Mouse (Mus musculus) layer of hippocampus, adult 11-12 months (tissue): ENCODE data around the gene Mia2.
A peak's percentile ranks its signal among the peaks of the same experiment; 100 is the strongest.

Experiments
- DNase-seq: peaks from one replicate; pipeline ENCODE4 v3.0.0; 2022; ENCODE audit warnings: low spot score

Mia2 gene

GRCm38 (mm10) chr12:59164522-59164921, 68.9 kb downstream of the Mia2 start:
- DNase-seq, result no peak

GRCm38 (mm10) chr12:59166557-59166956, 71.0 kb downstream of the Mia2 start:
- DNase-seq, result no peak

DNA sequence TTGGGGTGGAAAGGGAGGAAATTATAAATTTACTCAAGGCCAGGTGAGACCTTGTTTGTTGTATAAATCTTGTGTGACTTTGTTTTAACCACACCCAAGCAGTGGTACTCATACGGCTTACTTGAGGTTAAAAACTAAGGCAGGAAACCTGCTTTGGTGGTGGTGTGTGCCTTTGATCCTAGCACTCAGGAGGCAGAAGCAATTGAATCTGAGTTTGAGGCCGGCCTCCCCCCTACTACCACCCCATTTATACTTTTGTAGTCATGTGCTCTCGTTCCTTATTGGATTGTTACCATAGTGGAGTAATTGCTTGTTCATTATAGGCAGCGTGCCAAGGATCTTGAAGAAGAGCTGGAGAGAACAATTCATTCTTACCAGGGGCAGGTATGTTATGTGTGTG, 74.3 kb downstream of the Mia2 start:
- no peak for DNase-seq

- peak; percentile 16 for DNase-seq
These were observed 82.2 kb downstream of the Mia2 start for GRCm38 (mm10) chr12:59177814-59178213.

DNA sequence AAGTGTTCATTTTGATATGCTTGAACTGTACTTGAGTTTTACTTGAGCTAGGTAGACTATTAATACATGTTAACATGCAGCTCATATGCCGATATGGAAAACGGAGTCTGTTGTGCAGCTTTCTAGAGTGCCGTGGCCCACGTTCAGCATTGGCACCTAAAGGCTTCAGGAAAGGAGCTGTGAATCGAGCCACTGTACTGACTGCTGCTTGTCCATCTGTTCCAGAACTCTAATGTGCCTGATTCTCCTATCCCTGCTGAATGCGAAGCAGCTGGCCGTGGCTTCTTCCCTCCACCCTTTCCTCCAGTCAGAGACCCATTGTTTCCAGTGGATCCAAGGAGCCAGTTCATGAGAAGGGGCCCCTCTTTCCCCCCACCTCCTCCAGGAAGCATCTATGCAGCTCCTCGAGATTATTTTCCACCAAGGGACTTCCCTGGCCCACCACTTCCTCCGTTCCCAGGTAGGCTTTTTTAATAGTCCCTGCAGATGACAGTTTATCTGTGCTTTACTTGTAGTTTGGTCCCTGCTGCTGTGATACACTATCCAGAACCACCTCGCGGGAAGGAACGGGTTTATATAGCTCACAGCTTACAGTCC, 92.6 kb downstream of the Mia2 start:
- peak; percentile 19 for DNase-seq

DNA sequence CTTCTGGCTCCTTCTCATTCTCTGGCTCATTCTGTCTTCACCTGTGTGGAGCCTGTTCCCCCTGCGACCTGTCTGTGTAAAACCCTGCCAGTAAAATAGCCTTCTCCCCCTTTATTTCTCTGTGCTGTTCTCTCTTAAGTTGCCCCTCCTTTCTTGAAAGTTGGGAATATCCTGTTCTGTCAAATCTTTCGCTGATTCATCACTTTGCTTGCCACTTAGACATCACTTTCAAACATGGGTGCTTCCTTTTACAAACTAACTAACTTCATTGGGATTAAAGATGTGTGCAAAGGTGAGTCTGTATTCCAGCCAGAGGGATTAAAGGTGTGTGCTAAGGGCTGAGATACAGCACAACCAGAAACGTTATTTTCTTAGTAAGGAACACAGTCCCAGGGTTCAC, 98.0 kb downstream of the Mia2 start:
- DNase-seq, result no peak

DNA sequence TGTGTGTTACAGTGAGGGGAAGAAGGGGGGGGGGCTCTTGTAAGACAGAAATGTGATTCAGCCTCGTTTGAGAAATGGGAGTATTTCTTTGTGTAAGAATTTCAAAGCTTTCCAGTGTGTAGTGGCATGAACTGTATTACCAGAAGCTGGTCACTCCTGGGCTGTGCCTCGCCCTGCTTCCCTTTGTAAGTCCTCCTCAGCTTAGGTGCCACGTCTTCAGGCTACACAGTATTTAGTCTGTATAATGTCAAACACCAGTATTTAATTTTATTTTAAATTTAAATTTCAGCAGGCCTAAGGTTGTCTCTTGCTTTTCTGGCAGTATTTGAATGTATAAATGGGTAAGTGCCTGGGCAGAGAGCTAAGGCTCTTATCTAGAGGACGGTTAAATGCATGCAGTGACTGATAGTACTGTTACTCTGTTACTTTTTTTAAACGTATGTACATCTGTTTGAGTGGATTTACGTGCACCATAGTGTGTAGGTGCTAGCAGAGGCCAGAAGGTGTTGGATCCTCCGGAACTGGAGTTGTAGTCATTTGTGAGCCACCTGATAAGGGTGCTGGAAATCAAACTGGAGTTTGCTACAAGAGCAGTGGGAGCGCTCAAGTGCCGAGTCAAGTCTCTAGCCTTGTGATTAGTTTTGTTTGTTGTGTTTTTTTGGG, 98.9 kb downstream of the Mia2 start:
- DNase-seq, result no peak

GRCm38 (mm10) chr12:59195065-59195464, 99.5 kb downstream of the Mia2 start:
- no peak for DNase-seq

GRCm38 (mm10) chr12:59195941-59196340, 100.3 kb downstream of the Mia2 start:
- no peak for DNase-seq

- DNase-seq, result no peak
These were observed 103.2 kb downstream of the Mia2 start for GRCm38 (mm10) chr12:59198750-59199149.

- no peak for DNase-seq
These were observed 103.8 kb downstream of the Mia2 start for GRCm38 (mm10) chr12:59199361-59199760.

- no peak for DNase-seq
These were observed 110.0 kb downstream of the Mia2 start for GRCm38 (mm10) chr12:59205571-59205970.

DNA sequence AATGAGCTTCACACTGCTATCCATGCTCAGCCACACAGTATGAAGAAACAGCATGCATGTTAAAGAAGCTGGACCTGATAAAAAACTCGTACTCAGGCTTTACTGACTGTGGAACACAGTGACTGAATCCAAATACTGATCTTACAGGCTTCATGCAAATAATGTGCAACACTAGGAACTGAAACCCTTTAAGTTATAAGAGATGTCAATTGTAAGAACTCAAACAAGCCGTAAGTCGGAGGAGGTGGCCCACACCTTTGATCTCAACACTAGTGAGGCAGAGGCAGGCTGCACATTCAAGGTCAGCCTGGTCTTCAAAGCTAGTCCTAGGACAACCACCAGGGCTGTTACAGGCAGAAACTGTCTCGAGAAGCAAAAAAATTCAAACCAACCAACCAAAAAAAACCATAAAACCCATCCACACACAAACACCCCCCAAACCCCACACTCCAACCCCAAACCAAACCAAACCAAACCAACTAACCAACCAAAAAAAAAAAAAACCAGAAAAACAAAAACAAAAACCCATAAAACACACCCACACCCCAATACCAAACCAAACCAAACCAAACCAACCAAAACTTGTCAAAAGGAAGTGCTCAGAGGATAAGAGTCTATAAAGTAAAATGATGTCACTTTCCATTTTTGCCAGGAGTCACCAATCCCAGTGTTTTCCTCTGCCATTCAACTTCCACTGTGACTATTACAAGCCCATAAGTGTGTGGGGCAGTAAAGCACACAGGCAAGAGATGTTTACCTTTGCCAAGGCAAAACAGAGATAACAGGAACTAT, 110.8 kb downstream of the Mia2 start:
- DNase-seq, result no peak

DNA sequence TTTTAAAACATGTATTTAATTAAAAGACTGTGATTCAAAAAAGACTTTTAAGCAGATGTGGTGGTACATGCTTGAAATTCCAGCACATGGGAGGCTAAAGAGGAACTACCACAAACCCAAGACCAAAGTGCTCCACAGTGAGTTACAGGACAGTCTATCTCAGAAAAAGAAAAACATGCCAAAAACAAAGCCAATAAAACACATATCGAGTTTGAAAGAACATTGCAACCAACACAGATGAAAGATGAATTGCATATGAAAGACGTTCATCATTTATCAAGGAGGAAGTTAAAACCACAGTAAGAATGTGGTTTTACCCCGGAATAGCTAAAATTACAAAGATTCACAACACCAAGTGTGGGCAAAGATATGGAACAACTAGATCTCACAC, 111.4 kb downstream of the Mia2 start:
- no peak for DNase-seq

DNA sequence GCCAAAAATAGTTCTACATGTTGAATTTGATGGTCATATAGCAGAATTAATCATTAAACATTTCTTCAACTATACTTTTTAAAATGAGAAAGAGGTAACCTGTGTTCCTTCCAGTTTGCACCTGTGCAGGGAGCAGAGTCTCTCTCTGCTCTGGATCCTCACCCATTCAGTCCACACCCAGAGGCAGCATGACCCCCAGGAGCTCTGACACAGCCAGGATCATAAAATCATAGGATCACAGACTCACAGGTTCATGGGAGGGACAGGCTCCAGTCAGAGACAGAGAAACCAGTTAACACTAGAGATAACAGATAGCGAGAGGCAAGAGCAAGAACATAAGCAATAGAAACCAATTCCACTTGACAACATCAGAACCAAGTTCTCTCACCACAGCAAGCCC, 112.2 kb downstream of the Mia2 start:
- no peak for DNase-seq

GRCm38 (mm10) chr12:59216176-59216575, 120.6 kb downstream of the Mia2 start:
- no peak for DNase-seq

- no peak for DNase-seq
These were observed 121.2 kb downstream of the Mia2 start for GRCm38 (mm10) chr12:59216676-59217266.

DNA sequence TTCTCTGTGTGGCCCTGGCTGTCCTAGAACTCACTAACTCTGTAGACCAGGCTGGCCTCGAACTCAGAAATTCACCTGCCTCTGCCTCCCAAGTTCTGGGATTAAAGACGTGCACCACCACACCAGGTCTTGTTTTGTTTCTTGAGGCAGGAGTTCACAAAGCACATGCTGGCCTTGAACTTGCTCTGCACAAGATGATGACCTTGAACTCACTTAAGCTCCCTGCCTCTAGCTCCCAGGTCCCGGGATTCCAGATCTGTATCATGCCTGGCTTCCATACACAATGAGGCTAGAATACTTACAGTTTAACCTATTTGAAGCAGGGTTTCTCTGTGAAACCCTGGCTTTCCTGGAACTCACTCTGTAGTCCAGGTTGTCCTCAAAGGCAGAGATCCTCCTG, 121.7 kb downstream of the Mia2 start:
- no peak for DNase-seq

GRCm38 (mm10) chr12:59218640-59219321, 123.2 kb downstream of the Mia2 start:
- DNase-seq, result peak; percentile 45

GRCm38 (mm10) chr12:59219325-59220225, 124.0 kb downstream of the Mia2 start, which contains the start of gene Fbxo33:
Fbxo33 (minus strand) TSS chr12:59219725.
- peak; percentile 97 for DNase-seq

GRCm38 (mm10) chr12:59228401-59228800, 132.8 kb downstream of the Mia2 start:
- peak; percentile 28 for DNase-seq
